Mouse (Mus musculus) forebrain, embryonic 11.5 days (tissue): ENCODE measurements around the gene Rab6a. TPM values are rescaled to one million over a fixed set of nuclear protein-coding genes. Genes with fewer than 3 reads are reported as not detected.
A peak's percentile ranks its signal among the peaks of the same experiment; 100 is the strongest.
"Not testable (repeated sequence)": the region's sequence is repeated elsewhere in the genome, so short reads cannot be mapped to it uniquely, and the experiment has no call there.

Source experiments
- ATAC-seq: fragments of 200-750 bp; cut with Nextera tagmentation; replicated peaks from 2 replicates; pipeline ENCODE4 v1.8.0; 2017; ENCODE audit warnings: moderate TSS enrichment; ENCODE audit not compliant: low FRiP score
- DNase-seq: peaks from one replicate; pipeline ENCODE4 v3.0.0-alpha.2; 2017; ENCODE audit warnings: low spot score
- H3K27ac ChIP-seq: fragments of 300-500 bp; sonication (generic); 2 replicates; pipeline ENCODE4 v1.5.1; 2014; ENCODE audit warnings: low read depth, low read length
- H3K27me3 ChIP-seq: fragments of 300-500 bp; sonication (generic); 2 replicates; pipeline ENCODE4 v1.6.1; 2014; ENCODE audit warnings: mild to moderate bottlenecking, low read length, mixed read lengths; ENCODE audit not compliant: control insufficient read depth, insufficient read depth
- H3K36me3 ChIP-seq: fragments of 300-500 bp; sonication (generic); 2 replicates; pipeline ENCODE4 v1.6.1; 2014; ENCODE audit warnings: mild to moderate bottlenecking, low read length, moderate library complexity, mixed read lengths; ENCODE audit not compliant: control insufficient read depth, insufficient read depth
- H3K4me1 ChIP-seq: fragments of 300-500 bp; sonication (generic); replicated peaks from 2 replicates; pipeline ENCODE4 v1.6.1; 2014; ENCODE audit warnings: low read length, mixed read lengths; ENCODE audit not compliant: control insufficient read depth, insufficient read depth
- H3K4me2 ChIP-seq: fragments of 300-500 bp; sonication (generic); 2 replicates; pipeline ENCODE4 v1.6.1; 2014; ENCODE audit warnings: low read depth, mild to moderate bottlenecking, low read length, moderate library complexity, mixed read lengths; ENCODE audit not compliant: severe bottlenecking
- H3K4me3 ChIP-seq: fragments of 300-500 bp; sonication (generic); 2 replicates; pipeline ENCODE4 v1.5.1; 2014; ENCODE audit warnings: low read depth, low read length
- H3K9ac ChIP-seq: fragments of 300-500 bp; sonication (generic); 2 replicates; pipeline ENCODE4 v1.6.1; 2014; ENCODE audit warnings: low read length
- H3K9me3 ChIP-seq: fragments of 300-500 bp; sonication (generic); 2 replicates; pipeline ENCODE4 v1.6.1; 2016; ENCODE audit warnings: low read length, mixed read lengths; ENCODE audit not compliant: control insufficient read depth
- WGBS: fragments of 180-500 bp; shearing (Covaris S2); extraction: QIAGEN DNeasy Blood & Tissue Kit; methylation state at CpG from one replicate; pipeline ENCODE4 v1.1.7; 2014; 5-methylcytosine and 5-hydroxymethylcytosine counted together
- polyA plus RNA-seq: library from polyadenylated mRNA; unstranded; fragments of >200 nt; fragmentation: Nextera tagmentation; extraction: Ambion mirVana; gene quantifications from 2 replicates; pipeline ENCODE4 v1.2.1, GENCODE M21; 2014

The Rab6a gene
- 147 TPM in 2 replicates for polyA plus RNA-seq

DNA sequence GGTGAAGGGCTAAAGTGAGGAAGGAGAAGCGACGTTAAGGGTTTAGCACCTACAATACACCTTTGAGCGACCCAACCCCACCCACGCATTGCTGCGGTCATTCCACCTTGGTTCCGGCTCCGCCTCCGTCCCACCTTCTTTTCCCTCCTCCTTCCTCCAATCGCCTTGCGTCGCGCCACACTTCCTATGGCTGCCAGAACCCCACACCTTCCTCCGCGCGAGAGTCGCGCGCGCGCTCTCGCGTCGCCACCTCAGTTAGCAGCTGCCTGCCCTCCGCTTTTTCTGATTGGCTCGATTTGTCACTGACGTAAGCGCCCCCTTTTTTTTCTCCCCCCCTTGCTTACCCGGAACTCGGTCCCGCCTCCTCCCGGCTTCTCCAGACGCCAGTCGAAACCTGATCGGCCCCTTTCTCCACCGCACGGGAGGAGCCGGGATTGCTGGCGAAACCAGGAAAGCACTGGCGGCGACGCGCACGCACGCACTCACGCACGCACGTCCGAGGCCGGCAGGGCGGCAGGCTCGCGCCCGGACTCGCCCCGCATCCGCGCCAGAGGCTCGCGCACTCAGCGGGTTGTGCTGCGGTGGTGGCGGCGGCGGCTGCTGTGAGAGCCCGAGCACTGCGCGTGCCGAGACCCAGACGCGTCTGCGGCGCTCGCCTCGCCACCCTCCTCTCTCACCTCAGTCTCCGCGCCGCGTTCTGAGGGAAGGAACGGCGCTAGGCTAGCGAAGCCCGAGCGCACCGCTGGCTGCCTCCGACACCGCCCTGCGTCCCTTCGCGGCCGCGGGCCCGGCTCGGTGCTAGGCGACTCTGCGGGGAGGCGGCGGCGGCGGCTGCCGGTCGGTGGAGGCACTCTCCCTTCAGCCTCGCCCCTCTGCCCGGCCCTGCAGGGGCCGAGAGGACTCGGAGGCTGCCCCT, at the start of gene Rab6a:
TSS of gene Rab6a (plus strand) at position 197 of the 916 bp plus-strand sequence.
- Histone ChIP-seq H3K27me3 (no peaks in the 10 kb centered on the region), H3K9ac (peak within 1 kb of the TSS; percentile 98), H3K4me2 (peak within 1 kb of the TSS; percentile 55), H3K36me3 (no peaks in the 10 kb centered on the region), H3K4me1 (no peaks in the 10 kb centered on the region), H3K9me3 (no peaks in the 10 kb centered on the region), H3K27ac (peak within 1 kb of the TSS; percentile 98), H3K4me3 (peak within 1 kb of the TSS; percentile 96)
- WGBS = under 1% methylated on average over 102 of the region's 105 CpGs
- ATAC-seq (peak; percentile 96), DNase-seq (peak; percentile 99)

- no peaks in the 10 kb centered on the region for H3K9me3 ChIP-seq
- 86% methylated on average over 4 of the region's 4 CpGs for WGBS
- no peak for DNase-seq
- no peak overlapping the region for H3K27ac ChIP-seq
- ATAC-seq = no peak
- no peak overlapping the region for H3K9ac ChIP-seq
- 0 out of 2 replicates have a peak, but pooled peaks cover 2% of the 10 kb centered on the region for H3K4me1 ChIP-seq
- H3K4me2 ChIP-seq = no peak overlapping the region
- no peaks in the 10 kb centered on the region for H3K36me3 ChIP-seq
- H3K27me3 ChIP-seq = no peaks in the 10 kb centered on the region
- no peak overlapping the region for H3K4me3 ChIP-seq
Observed at GRCm38 (mm10) chr7:100559331-100559730, 47.9 kb upstream of the Rab6a start.

DNA sequence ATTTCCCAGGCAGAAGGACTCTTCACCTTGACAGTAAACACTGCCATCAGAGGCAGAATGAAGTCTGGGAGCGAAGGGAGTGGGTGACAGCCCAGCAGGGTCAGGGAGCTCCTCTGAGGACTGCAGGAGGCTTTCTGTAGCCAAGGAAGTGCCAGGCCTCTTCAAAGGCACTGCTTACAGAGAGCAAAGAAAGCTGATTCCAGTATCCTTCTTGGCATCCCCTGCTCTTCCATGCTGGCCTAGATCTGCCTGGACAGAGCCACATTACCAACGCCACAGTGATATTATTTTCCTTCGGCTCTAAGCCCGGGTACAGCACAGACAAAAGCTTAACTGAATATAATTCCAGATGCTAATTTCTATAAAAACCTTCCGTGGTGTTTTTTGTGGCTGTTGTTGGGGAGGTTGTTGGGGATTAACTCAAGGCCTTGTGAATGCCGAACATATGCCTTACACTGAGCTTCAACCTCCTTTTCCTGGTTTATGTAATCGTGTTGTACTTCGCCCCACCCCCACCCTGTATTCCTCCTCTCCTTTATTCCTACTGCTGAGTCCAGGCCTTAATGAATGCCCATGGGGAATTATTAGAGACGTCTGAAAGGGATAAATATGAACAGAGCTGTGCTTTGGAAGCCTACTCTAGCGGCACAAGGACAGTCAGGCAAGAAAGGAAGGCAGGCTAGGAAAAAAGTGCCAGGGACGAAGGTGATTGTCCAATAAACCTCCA, 45.2 kb upstream of the Rab6a start:
- WGBS = 75% methylated on average over 11 of the region's 11 CpGs
- Histone ChIP-seq H3K9ac (peak overlapping the region; percentile 8; the same call in 1 of the 2 replicates), H3K4me3 (no peak overlapping the region), H3K4me2 (no peak overlapping the region), H3K27ac (no peak overlapping the region), H3K4me1 (no peaks in the 10 kb centered on the region), H3K9me3 (no peaks in the 10 kb centered on the region), H3K27me3 (no peaks in the 10 kb centered on the region), H3K36me3 (no peaks in the 10 kb centered on the region)
- DNase-seq (no peak), ATAC-seq (no peak)

DNA sequence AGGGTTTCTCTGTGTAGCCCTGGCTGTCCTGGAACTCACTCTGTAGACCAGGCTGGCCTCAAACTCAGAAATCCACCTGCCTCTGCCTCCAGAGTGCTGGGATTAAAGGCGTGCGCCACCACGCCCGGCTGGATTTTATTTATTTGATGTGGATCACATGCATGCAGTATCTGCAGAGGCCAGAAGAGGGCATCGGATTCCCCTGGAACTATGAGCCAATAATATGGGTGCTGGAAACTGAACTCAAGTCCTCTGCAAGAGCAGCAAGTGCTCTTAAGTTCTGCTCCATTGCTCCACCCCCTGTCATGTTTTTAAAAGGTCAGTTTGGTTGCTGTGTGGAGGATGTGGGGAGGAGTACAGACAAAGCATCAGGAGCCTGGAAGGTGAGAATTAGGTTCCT, 40.0 kb upstream of the Rab6a start:
- H3K9ac ChIP-seq, H3K4me3 ChIP-seq, H3K36me3 ChIP-seq, H3K4me1 ChIP-seq, H3K27me3 ChIP-seq, H3K4me2 ChIP-seq, H3K9me3 ChIP-seq, ATAC-seq, DNase-seq, H3K27ac ChIP-seq: not testable (repeated sequence)
- 80% methylated on average over 5 of the region's 5 CpGs for WGBS

- ATAC-seq = no peak
- Histone ChIP-seq H3K27me3 (no peaks in the 10 kb centered on the region), H3K27ac (no peak overlapping the region), H3K4me1 (no peaks in the 10 kb centered on the region), H3K4me3 (no peak overlapping the region), H3K4me2 (no peak overlapping the region), H3K9me3 (no peaks in the 10 kb centered on the region), H3K36me3 (no peaks in the 10 kb centered on the region), H3K9ac (no peak overlapping the region)
- no peak for DNase-seq
Observed at GRCm38 (mm10) chr7:100569907-100570306, 37.3 kb upstream of the Rab6a start.

DNA sequence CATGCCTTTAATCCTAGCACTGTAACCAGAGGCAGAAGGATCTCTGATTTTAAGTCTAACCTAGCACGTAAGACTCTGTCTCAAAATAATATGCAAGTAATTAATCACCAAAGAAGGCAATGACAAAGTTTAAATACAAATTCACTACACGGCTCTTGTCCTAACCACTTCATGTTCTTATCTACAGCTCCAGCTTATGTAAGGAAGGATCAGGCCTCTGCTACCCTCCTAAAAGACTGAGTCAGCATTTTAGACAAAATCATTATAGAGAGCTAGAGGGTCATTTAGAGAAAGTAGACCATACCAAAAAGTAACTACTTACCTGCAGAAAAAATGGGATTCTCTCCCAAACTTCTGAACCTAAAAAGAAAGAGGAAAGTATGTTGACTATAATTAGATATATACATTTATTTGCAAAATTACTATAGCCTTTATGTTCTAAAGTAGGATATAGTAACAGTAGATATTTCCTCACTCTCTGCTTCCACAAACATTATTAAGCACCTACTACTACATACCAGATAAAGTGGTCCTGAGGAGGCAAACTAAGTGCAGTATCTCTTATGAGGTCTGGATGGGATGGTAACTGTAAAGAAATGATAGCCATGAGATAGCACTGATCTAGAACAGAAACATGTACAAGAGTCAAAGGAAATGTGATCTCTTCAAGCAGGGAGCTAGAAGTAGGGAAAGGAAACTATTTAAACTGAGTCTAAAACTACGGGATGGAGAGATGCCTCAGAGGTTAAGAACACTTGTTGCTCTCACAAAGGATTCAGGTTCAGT, 36.1 kb upstream of the Rab6a start:
- Histone ChIP-seq H3K9me3 (no peaks in the 10 kb centered on the region), H3K4me3 (no peak overlapping the region), H3K9ac (no peak overlapping the region), H3K27ac (no peak overlapping the region), H3K27me3 (no peaks in the 10 kb centered on the region), H3K36me3 (no peaks in the 10 kb centered on the region), H3K4me2 (no peak overlapping the region), H3K4me1 (no peaks in the 10 kb centered on the region)
- no peak for DNase-seq
- ATAC-seq = no peak
- WGBS = 89% methylated on average over 3 of the region's 3 CpGs

DNA sequence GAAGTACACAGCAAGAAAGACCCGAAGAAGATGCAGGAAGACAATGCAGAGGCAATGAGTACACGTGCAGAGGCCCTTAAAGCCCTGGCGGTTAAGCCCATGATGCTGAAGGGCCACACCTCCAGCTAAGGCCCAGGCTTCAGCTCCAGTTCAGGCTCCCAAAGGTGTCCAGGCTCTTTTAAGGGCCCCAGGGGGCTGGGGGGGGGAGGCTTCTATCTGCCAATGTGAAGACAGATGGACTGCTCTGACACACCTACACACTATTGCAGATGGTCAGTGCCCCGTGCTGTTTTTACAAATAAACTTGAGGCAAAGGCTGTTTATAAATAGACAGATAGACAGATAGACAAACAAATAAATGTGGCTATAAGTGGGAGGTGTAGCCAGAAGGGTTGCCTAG, 35.1 kb upstream of the Rab6a start:
- Histone ChIP-seq H3K4me3 (no peak overlapping the region), H3K9ac (no peak overlapping the region), H3K4me1 (no peaks in the 10 kb centered on the region), H3K27me3 (no peaks in the 10 kb centered on the region), H3K9me3 (no peaks in the 10 kb centered on the region), H3K27ac (no peak overlapping the region), H3K4me2 (no peak overlapping the region), H3K36me3 (no peaks in the 10 kb centered on the region)
- DNase-seq = no peak
- 85% methylated on average over 4 of the region's 4 CpGs for WGBS
- ATAC-seq = no peak

DNA sequence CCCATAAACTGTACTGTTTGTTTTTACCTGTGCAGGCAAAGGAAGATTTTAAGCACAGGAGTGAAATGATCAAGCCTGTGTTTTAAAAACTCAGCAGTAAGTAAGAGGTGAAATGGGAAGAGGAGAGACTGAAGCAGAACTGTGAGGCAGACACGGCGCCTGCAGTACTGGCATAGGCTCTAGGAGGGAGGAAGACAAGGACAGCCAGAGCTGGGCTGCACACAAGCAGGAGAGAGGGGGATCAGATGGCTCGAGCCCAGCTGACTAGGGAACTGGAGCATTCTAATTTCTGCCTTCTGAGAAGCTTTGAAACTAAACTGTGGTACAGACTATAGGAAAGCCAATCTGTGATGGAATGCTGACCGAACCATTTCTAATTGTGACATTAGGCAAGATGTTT, 34.5 kb upstream of the Rab6a start:
- no peaks in the 10 kb centered on the region for H3K9me3 ChIP-seq

More for the DNA sequence above, 34.5 kb upstream of the Rab6a start:
- H3K36me3 ChIP-seq = no peaks in the 10 kb centered on the region
- ATAC-seq (no peak), DNase-seq (no peak)
- H3K9ac ChIP-seq = no peak overlapping the region
- no peak overlapping the region for H3K27ac ChIP-seq
- H3K27me3 ChIP-seq = no peaks in the 10 kb centered on the region
- H3K4me3 ChIP-seq = no peak overlapping the region
- H3K4me2 ChIP-seq = no peak overlapping the region
- no peaks in the 10 kb centered on the region for H3K4me1 ChIP-seq
- 79% methylated on average over 4 of the region's 4 CpGs for WGBS
